Mouse (Mus musculus) frontal cortex, postnatal 14 days (tissue): ENCODE data around the gene Faap100.

Source experiments
- DNase-seq, 2 experiments: peaks; one replicate each; pipeline ENCODE4 v3.0.0; 2022; ENCODE audit warnings: low spot score in 2 of 2

Gene Faap100

DNA sequence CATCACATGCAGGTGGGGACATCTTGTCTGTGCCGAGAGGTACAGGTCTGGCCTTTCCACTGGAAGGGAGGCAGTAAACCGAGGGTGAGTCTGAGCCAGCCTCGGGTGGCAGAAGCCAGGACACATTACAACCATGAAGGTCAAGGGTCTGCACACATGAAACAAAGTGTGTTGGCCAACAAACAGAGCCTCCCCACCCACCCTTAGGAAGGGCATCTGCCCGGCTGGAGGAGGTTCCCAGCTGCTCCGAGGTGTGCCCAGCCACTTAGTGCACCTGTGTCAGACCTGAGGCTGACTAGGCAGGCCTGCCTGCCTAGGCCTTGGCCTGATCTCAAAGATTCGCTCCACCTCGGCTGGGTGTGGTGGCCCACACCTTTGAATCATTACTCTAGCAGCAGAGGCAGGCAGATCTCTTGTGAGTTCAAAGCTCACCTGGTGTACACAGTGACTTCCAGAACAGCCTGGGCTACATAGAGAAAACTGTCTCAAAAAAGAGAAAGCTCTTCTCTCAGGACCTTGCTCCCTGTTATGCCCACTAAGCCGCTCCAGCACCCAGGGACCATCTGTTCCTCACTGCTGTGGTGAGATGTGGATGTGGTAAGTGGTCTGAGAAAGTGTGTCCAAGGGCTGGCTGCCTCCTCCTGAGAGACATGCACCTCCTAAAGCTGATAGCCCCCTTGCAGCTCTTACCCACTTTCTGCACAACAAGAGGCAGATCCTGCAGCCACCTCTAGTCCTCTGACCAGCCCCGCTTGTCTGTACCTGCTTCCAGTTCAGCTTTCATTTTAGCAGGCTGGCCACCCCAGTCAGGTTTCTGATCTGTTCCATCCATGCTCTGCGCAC is 27.1 kb downstream of the Faap100 start:
- DNase-seq, result peak in 1 of 2 experiments; percentile 8

DNA sequence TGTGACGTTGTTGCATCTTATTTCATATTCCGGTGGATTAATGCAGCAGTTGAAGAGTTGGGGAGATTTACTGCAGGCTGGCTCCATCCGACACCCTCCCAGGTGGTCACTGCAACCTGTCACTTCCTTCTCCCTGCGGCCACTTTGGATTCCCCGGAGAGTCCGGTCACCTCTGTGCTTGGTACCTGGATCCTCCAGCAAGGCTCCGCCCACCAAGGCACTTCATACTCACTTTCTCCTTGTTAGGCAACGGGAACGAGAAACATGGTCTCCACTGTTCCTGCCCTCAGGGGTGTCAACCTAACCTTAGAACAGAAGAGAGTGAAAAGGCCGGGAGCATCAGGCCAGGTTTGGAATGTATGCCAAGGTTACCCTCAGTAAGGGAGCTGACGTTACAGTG is 27.9 kb downstream of the Faap100 start:
- peak in 1 of 2 experiments; percentile 34 for DNase-seq

DNA sequence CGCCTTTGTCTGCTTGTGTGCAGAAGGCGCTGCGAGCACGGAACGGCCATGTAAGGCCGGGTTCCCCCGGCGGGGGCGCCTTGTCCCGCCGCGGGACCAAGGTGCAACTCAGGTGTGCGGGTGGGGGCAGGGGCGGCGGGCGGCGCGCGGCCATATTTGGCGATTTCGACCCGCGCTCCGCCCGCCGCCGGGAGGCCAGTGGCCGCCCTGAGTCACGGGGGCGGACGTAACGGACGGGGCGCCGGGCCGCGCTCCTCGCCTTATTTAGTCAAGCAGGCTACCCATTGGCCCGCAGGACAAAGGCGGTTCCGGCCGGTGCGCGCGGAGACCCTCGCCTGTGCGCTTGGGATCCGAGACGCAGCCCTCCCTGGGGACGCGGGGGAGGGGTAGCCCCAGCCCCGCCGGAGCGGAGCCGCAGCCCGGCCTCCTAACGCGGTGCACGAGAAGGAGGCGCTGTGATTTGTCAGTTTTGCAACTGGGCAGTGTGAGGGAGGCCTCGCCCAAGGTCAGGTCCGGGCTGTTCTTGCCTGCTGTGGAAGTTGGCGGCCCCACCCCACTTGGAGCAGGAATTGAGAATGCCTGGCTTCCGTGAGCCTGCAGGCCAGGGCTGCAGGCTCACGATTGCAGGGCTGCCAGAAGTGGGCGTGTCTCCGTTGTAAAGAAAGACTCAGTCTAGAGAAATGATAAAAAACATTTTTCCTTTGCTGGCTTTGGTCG is 28.4 kb downstream of the Faap100 start:
- peak; percentile 67 to 75 for DNase-seq

DNA sequence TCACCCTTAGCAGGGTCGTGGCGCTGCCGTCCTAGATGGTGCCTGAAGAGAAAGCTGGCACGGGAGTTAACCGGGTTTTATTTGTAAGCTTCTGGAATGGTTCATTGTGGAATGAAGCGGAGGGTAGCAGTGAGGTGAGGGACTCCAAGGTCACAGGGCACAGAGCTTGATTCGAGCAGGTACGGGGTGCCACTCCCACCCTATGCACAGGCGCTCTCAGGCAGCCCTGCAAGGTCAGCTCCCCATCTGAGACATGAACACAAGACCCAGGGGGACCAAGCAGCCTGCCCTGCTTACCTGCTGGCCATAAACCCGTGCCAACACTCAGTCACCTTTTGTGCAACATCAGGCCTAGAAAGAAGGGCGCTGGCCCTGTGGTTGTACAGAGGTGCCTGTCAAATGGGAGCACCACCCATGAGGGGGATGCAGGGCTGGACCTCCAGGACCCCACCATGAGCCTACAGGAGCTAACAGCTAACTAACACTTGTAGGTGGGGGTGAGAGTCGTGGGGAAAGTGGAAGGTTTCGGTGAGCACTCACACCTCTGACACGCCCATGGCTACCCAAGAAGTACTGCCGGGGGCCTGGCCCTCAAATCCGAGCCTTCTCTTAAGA is 29.1 kb downstream of the Faap100 start:
- peak in 1 of 2 experiments; percentile 57 for DNase-seq

DNA sequence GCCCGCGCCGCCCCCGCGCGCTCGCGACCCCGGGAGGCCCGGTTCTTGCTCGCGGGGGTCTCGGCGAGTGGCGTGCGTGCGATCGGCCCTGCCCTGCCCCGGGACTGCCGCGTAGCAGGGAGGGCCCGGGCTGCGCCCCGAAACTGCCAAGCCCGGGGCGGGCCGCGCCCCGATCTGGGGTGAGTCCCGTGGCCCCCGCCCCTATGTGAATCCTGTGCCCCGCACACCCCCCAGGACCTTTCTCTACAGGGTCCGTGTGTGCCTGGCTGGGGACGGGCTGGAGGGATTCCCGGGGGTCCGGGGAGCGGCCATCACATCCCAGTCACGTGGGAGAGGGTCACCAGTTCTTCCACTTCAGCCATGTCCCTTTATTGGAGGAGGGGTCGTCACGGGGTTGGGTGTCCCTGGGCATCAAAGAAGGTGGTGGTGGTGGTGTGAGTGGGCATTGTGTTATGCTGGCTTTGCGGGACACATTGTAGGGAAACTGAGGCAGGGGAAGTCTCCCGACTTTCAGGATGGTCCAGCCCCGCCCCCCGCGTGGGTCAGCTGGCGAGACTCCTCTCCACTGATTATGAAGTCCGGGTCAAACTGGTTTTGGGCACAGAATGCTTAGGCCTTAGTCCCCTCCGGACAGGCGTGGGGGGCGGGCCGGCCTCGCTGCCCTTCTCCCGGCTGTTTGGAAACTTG is 29.7 kb downstream of the Faap100 start:
- DNase-seq, result peak in 1 of 2 experiments; percentile 72

DNA sequence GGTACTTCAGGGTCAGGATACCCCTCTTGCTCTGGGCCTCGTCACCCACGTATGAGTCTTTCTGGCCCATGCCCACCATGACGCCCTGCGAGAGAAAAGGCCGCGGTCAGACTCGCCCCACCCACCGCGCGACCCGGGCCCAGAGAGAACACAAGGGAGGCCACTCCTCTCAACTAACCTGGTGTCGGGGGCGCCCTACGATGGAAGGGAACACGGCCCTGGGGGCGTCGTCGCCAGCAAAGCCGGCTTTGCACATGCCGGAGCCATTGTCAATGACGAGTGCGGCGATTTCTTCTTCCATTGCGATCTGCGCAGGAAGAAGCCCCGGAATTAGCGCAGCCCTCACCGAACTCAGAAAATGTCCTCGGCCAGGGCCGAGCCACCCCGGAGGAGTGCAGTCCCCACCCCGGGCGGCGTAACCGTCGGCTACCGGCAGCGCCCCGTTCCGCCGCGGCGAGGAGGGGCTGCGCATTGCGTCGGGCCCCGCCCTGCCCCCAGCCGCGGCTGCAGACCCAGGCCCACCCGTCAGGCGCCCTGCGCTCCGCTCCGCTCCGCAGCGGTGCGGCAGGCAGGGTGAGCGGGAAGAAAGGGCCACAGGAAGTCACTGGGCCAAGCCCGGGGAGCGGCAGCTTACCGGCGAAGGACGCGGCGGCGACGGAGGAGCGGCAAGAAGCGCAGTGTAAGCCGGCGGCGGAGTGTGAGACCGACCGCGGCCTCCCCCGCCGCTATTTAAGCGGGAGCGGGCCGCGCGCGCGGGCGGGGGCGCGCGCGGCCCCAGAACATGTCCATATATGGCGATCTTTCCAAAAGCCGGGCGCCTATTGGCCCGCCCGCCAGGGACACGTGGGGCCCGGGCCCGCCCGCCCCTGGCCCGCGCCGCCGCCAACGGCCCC is 30.5 kb downstream of the Faap100 start, which contains the start of gene Actg1:
TSS of gene Actg1 (minus strand) at position 752 of the 893 bp plus-strand sequence.
- peak; percentile 28 to 77 for DNase-seq

DNA sequence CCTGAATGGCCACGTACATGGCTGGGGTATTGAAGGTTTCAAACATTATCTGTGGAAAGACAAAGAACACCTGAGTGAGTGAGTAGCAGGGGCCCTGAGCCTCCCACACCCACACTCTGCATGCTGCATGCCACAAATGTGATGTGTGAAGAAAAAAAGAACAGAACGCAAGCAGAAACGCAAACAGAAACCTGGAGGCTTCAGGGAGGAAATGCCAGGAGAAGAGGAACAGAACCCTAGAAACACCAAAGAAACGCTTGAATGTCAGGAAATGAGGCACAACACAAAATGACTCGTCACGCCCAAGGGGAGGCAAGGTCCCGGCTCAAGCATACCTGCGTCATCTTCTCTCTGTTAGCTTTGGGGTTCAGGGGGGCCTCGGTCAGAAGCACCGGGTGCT is 31.3 kb downstream of the Faap100 start:
- DNase-seq, result peak in 1 of 2 experiments; percentile 17

DNA sequence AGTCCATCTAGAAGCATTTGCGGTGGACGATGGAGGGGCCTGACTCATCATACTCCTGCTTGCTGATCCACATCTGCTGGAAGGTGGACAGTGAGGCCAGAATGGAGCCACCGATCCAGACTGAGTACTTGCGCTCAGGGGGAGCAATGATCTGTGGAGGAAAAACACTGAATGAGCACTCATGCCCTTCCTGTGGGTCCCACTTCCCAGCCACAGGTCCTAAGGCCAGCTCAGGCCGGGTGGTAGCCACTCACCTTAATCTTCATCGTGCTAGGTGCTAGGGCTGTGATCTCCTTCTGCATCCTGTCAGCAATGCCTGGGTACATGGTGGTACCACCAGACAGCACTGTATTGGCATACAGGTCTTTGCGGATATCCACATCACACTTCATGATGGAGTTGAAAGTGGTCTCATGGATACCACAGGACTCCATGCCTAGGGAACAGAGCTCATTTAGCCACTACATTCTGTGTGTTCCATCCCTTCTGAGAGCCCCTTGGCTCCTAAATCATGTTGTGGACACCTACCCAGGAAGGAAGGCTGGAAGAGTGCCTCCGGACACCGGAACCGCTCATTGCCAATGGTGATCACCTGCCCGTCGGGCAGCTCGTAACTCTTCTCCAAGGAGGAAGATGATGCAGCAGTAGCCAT is 32.1 kb downstream of the Faap100 start:
- DNase-seq, result peak in 1 of 2 experiments; percentile 7

DNA sequence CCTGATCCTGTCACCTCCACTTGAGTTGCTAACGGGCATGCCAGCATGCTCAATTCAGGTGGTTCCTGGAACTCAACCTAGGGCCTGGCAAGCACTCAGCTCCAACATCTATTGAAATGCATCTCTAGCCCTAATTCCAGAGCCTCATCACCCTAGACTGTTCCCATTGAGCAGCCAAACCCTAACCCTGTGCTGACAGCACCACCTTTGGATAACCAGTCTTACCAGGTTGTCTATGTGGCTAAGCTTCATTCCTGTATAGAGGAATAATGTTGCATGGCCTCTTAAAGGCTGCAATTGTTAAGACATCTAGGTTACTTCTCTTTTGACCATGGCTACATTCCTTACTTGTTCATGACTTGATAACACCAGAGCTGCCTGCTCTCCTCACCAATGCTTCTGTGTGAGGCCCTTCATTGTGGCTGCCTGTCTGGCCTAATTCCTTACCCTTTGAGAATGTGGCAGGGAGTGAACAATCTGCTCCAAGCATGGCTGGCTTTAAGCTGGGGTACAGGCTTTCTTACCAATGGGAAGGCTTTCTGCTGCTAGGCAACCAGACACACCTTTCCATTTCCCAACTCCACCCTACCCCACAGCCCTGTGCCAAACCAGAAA is 33.4 kb downstream of the Faap100 start:
- DNase-seq, result no peak

DNA sequence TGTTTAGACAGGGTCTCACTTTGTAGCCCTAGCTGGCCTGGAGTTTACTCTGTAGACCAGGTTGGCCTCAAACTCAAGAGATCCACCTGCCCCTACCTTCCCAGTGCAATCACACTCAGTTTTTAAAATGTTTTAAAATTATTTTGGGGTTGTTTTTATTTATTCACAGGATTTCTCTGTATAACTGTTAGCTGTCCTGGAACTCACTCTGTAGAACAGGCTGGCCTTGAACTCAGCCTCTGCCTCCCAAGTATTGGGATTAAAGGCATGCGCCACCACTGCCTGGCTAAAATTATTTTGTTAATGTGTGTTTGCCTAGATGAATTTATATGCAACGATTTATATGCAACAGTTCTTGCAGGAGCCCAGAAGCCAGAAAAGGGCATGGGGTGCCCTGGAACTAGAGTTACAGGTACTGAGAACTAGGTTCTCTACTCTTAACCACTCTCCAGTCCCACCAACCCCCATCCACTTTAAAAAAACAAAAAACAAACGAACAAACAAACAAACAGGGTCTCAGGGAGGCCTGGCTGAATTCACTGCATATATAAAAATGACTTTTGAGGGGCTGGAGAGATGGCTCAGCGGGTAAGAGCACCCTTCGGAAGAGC is 34.1 kb downstream of the Faap100 start:
- DNase-seq, result no peak

DNA sequence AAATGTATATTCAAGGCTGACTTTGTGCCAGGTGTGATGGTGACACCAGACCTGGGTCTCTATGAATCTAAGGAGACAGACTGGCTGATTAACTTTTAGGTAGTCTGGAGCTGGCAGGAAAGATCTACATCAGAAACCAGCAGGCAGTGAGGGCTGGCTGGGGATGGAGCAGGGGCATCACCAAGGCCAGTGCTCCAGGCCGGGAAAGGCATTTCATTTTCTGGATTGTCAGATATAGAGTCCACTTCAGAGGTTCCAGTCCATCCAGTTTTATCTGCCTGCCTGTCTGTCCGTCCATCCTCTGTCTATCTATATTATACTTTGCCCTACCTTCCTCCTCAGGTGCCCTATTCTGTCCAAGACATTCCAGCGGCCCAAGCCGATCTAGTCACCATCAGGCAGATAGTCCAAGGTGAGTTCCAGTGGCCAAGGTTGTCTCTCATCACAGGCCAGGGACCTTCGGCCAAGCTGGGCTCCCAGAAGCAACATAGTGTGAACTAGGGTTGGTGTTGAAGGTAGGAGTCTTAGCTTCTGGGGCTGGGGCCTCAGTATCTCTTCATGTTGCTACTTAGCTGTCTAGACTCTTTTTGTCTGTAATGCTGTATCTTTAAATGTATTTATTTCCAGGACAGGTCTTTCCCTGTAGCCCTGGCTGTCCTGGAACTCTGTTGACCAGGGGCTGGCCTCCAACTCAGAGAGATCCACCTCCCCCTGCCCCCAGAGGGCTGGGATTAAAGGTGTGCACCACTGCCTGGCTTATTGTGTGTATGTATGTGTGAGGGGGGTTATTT is 34.9 kb downstream of the Faap100 start:
- DNase-seq, result no peak

DNA sequence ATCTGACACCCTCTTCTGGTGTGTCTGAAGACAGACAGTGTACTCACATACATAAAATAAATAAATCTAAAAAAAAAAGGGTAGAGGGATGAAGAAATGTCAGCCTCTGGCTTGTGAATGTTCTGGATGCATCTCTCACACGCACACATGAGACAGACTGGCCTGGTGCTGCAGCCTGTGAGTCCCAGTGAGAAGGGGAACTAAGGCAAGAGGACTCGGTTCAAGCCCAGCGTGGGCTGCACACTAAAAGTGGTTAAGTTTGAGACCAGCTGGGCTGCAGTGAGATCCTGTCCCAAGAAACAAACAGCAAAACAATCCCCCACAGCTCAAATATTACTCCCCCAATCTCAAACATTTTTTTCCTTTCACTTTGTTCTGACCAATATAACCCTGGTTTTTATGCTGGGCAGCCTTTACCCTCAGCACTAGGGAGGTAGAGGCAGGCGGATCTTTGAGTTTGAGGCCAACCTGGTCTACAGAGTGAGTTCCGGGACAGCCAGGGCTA is 35.9 kb downstream of the Faap100 start:
- no peak for DNase-seq

DNA sequence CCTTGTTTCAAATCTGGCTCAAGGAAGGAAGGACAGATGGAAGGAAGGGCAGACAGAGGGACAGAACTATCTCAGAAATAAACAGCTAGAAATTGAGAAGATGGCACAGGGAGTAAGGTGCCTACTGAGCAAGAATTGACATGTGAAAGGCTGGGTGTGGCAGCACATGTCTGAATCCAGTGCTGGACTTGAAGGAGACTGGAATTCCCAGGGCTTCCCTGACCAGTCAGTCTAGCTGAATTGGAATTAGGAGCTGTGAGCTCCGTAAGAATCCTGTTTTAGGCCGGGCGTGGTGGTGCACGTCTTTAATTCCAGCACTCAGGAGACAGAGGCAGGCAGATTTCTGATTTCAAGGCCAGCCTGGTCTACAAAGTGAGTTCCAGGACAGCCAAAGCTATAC is 36.9 kb downstream of the Faap100 start:
- DNase-seq, result no peak

DNA sequence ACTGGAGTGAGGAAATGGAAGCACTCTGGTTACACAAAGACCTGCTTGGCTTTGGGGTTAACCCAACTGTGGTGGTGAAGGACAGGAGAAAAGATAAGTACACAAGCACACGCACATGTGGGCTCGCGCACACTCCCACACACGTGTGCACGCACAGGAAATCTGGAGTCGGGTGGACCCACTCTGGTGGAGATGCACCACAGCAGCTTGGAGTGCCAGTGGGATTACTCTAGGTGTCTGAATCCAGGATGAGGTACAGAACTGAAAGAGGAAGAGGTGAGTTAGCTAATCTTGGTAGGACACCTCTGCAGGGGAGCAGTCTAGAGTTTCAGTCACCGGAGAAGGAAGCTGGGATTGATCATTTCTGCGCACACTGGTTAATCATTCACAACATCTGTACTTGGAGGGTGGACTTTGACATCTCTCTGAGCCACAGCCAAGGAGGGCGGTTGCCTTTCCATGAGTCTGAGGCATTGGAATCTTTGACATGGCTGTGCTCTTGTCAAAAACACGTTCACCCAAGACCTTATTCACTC is 38.5 kb downstream of the Faap100 start:
- no peak for DNase-seq

DNA sequence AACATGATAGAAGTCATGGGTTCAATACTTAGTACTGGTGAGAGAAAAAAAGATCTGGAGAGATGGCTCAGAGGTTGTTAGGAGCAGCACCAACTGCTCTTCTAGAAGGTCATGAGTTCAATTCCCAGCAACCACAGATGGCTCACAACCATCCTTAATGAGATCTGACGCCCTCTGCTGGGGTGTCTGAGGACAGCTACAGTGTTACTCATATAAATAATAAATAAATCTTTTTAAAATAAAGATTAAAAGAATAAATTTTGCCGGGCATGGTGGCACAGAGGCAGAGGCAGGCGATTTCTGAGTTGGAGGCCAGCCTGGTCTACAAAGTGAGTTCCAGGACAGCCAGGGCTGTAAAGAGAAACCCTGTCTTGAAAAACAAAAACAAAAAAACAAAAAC is 39.8 kb downstream of the Faap100 start:
- no peak for DNase-seq

DNA sequence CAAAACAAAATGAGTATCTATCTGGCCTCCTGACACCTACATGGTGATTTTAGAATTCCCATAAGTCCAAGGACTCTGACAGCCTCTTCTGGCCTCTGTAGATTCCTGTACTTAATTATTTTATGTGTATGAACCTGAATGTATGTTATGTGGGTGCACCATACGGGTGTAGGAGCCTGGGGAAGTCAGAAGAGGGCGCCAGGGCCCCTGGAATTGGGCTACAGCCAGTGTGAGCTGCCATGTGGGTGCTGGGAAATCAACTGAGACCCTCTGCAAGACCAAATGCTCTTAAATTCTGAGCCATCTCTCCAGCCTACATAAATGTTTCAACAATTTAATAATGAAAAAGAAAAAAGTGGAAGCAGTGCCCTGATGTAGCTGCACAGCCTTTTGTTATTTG is 41.1 kb downstream of the Faap100 start:
- DNase-seq, result no peak

DNA sequence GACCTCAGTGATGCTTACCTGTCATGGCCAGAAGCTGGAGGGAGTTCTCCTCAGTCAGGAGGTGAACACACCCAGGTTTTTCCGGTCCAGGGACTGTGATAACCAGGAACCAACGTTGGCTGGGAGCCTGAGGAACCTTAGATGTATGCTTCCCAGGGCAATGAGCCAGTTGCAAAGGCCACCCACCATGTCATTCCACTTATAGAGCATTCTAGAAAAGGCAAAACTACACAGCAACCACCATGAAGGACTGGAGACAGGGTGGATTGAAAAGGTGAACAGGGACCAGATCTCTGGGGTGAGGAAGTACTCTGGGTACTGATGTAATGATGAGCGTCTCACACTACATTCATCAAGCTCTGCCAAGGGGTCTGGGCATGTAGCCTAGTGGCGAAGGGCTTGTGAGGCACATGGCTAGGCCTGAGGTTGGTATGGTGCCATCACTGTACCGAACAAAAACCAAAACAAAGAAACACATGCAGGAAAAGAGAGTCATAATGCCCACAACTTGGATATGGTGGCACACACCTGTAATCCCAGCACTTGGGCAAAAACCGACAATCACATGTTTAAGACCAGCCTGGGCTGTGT is 43.0 kb downstream of the Faap100 start:
- DNase-seq, result no peak

DNA sequence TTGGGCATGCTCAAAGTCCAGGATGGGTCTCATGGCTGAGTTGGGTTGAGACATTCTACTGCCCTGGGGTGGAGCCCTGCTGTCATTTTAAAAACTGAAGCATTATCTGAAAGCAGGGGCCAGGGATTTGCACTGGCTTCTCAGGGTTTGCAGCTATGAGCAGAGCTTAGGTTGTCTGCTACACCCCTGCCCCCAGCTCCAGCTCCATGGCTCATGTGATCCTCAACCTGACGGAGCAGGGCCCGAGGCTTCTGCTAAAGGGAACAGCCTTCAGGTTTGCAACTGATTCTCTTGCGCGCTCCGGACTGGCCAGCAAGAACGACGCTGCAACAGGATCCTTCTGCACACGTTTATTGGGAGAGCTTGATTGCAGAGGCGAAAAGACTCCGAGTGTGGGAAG is 58.4 kb downstream of the Faap100 start:
- DNase-seq, result no peak
